Mouse (Mus musculus) intestine, embryonic 16.5 days (tissue): Measurements from ENCODE around the gene Ddn. TPM values are rescaled to one million over a fixed set of nuclear protein-coding genes. Genes with fewer than 3 reads are reported as not detected.

ENCODE experiments used
- ATAC-seq: fragments of 200-750 bp; cut with Nextera tagmentation; 2 replicates; pipeline ENCODE4 v1.8.0; 2017; ENCODE audit warnings: moderate TSS enrichment, moderate library complexity
- H3K27ac ChIP-seq: fragments of 300-500 bp; sonication (generic); 2 replicates; pipeline ENCODE4 v1.5.1; 2014; ENCODE audit warnings: mild to moderate bottlenecking, low read length
- H3K27me3 ChIP-seq: fragments of 300-500 bp; sonication (generic); replicated peaks from 2 replicates; pipeline ENCODE4 v1.6.1; 2014; ENCODE audit warnings: low read length, control low read depth, mixed read lengths; ENCODE audit not compliant: control insufficient read depth, insufficient read depth
- H3K36me3 ChIP-seq: fragments of 300-500 bp; sonication (generic); 2 replicates; pipeline ENCODE4 v1.6.1; 2014; ENCODE audit warnings: low read length, control low read depth; ENCODE audit not compliant: control insufficient read depth, insufficient read depth
- H3K4me1 ChIP-seq: fragments of 300-500 bp; sonication (generic); 2 replicates; pipeline ENCODE4 v1.6.1; 2014; ENCODE audit warnings: low read length, control low read depth, mixed read lengths; ENCODE audit not compliant: control insufficient read depth, insufficient read depth
- H3K4me2 ChIP-seq: fragments of 300-500 bp; sonication (generic); 2 replicates; pipeline ENCODE4 v1.6.1; 2014; ENCODE audit warnings: low read depth, low read length, control low read depth
- H3K4me3 ChIP-seq: fragments of 300-500 bp; sonication (generic); 2 replicates; pipeline ENCODE4 v1.5.1; 2014; ENCODE audit warnings: mild to moderate bottlenecking, low read length
- H3K9ac ChIP-seq: fragments of 300-500 bp; sonication (generic); 2 replicates; pipeline ENCODE4 v1.6.1; 2014; ENCODE audit warnings: low read depth, low read length
- H3K9me3 ChIP-seq: fragments of 300-500 bp; sonication (generic); 2 replicates; pipeline ENCODE4 v1.6.1; 2016; ENCODE audit warnings: low read length, control low read depth; ENCODE audit not compliant: control insufficient read depth
- whole genome bisulfite sequencing: fragments of 180-500 bp; shearing (Covaris S2); extraction: QIAGEN DNeasy Blood & Tissue Kit; methylation state at CpG from one replicate; pipeline ENCODE4 v1.1.7; 2014; 5-methylcytosine and 5-hydroxymethylcytosine counted together
- polyA plus RNA-seq: library from polyadenylated mRNA; unstranded; fragments of >200 nt; fragmentation: Nextera tagmentation; extraction: Ambion mirVana; gene quantifications from 2 replicates; pipeline ENCODE4 v1.2.1, GENCODE M21; 2015

Ddn gene
- polyA plus RNA-seq, 1 experiment from 2014 or later: not detected

DNA sequence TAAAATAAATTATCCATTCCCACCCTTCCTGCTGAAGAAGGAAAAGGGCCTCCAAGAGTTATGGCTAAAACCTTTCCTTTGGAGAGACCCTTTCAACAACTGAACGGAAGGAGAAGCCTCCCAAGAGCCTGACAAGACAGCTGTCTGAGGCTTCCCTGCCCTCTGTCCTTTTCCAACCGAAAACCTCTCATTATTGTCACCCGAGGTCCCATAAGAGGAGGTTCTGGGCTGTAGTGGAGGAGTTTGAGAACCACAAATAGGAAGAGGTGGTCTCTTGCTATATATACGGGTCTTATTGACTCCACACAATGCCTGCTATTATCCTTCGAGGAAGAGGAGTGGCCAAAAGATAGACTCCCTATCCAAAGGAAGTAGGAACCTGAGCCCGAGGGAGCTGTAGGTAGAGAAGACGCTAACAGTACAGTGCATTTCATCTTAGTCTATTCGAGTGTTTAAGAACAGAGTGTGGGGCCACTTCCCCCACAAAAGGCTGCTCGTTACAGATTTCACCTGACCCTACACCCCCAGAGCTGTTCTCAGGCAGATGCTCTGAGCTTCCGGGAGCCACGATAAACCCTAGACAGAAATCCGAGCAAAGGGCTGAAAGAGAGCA lies 37.4 kb downstream of the Ddn start:
- WGBS: 10% methylated on average over 12 of the region's 12 CpGs
- Histone ChIP-seq H3K4me1 (peaks cover 11% of the 10 kb centered on the region), H3K4me2 (peak overlapping the region; percentile 62), H3K9me3 (no peaks in the 10 kb centered on the region), H3K36me3 (no peaks in the 10 kb centered on the region), H3K27me3 (peaks cover 41% of the 10 kb centered on the region), H3K27ac (no peak overlapping the region), H3K4me3 (peak overlapping the region; percentile 40), H3K9ac (0 out of 2 replicates have a peak overlapping the region, but pooled peaks have one; percentile 59)
- ATAC-seq: no peak

GRCm38 (mm10) chr15:98768259-98768658 lies 41.0 kb downstream of the Ddn start:
- no peak overlapping the region for H3K9ac ChIP-seq
- no peaks in the 10 kb centered on the region for H3K36me3 ChIP-seq
- WGBS: 34% methylated on average over 5 of the region's 5 CpGs
- H3K4me2 ChIP-seq: no peak overlapping the region
- peaks cover 14% of the 10 kb centered on the region for H3K27me3 ChIP-seq
- no peak overlapping the region for H3K27ac ChIP-seq
- no peak for ATAC-seq
- H3K4me1 ChIP-seq: peaks cover 7% of the 10 kb centered on the region
- H3K9me3 ChIP-seq: no peaks in the 10 kb centered on the region
- no peak overlapping the region for H3K4me3 ChIP-seq

DNA sequence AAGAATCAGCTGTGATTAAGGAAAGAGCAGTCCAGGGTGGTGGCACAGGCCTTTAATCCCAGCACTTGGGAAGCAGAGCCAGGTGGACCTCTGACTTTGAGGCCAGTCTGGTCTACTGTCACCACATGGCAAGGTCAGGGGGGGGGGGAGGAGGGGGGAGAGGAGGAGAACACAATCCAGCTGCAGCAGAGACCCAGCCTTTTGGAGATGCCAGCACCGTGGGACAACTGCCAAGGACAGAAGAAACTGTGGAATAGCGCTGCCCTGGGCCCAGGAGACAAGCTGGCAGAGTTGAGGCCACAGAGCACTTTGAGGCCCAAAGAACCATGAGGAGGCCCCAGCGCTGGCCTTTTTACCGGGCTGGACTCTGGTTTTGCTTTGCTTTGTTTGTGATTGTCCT lies 43.4 kb downstream of the Ddn start:
- no peak for ATAC-seq
- WGBS: 71% methylated on average over 4 of the region's 4 CpGs

GRCm38 (mm10) chr15:98762670-98763529 lies 46.4 kb downstream of the Ddn start, which contains the start of gene Arf3:
Arf3 (minus strand) TSS chr15:98763214.
- Histone ChIP-seq H3K27me3 (no peaks in the 10 kb centered on the region), H3K9ac (peak within 1 kb of the TSS; percentile 96), H3K4me1 (peaks cover 12% of the 10 kb centered on the region), H3K4me2 (peak within 1 kb of the TSS; percentile 93), H3K4me3 (peak within 1 kb of the TSS; percentile 97), H3K9me3 (no peaks in the 10 kb centered on the region), H3K36me3 (peaks cover 3% of the 10 kb centered on the region; the same call in 1 of the 2 replicates), H3K27ac (peak within 1 kb of the TSS; percentile 88)
- WGBS: under 1% methylated on average over 65 of the region's 76 CpGs
- peak; percentile 93 for ATAC-seq

More for the DNA sequence above, 43.4 kb downstream of the Ddn start:
- no peak overlapping the region for H3K4me3 ChIP-seq
- H3K36me3 ChIP-seq: no peaks in the 10 kb centered on the region
- H3K27me3 ChIP-seq: peaks cover under 1% of the 10 kb centered on the region; the same call in 1 of the 2 replicates
- H3K4me2 ChIP-seq: no peak overlapping the region
- no peak overlapping the region for H3K27ac ChIP-seq
- peaks cover 12% of the 10 kb centered on the region for H3K4me1 ChIP-seq
- no peaks in the 10 kb centered on the region for H3K9me3 ChIP-seq
- no peak overlapping the region for H3K9ac ChIP-seq

GRCm38 (mm10) chr15:98762201-98762621 lies 47.1 kb downstream of the Ddn start:
- WGBS: 0% methylated on average over 21 of the region's 24 CpGs
- no peaks in the 10 kb centered on the region for H3K27me3 ChIP-seq

DNA sequence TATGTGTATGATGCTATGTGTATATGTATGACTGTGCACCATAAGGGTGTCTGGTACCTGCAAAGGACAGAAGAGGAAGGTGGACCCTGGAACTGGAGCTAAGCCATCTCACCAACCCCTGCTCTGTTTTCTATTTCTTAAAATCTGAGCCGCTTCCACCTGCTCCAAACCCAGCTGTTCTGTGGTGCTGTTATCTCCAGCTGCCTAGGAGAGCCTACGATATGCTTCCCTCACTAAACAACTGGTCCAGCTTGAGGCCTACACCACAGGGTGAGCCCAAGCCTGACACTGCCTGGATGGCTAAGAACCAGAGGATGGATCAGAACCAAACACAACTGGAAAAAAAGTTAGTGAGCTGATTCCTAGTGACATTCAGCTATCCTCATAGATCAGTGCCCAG lies 55.2 kb downstream of the Ddn start:
- H3K27me3 ChIP-seq: no peaks in the 10 kb centered on the region
- 85% methylated on average over 2 of the region's 2 CpGs for WGBS
- peaks cover 3% of the 10 kb centered on the region for H3K36me3 ChIP-seq
- no peaks in the 10 kb centered on the region for H3K9me3 ChIP-seq
- 0 out of 2 replicates have a peak, but pooled peaks cover 3% of the 10 kb centered on the region for H3K4me1 ChIP-seq
- H3K9ac ChIP-seq: no peak overlapping the region
- no peak overlapping the region for H3K4me2 ChIP-seq
- ATAC-seq: no peak
- no peak overlapping the region for H3K27ac ChIP-seq
- H3K4me3 ChIP-seq: no peak overlapping the region

More at GRCm38 (mm10) chr15:98762201-98762621, 47.1 kb downstream of the Ddn start:
- Histone ChIP-seq H3K4me3 (peak overlapping the region; percentile 97), H3K9me3 (no peaks in the 10 kb centered on the region), H3K27ac (peak overlapping the region; percentile 88), H3K9ac (peak overlapping the region; percentile 96), H3K36me3 (peaks cover 3% of the 10 kb centered on the region; the same call in 1 of the 2 replicates), H3K4me2 (peak overlapping the region; percentile 93), H3K4me1 (peaks cover 12% of the 10 kb centered on the region)
- ATAC-seq: peak; percentile 86

Other genes starting within 250 kb of the Ddn start
- 41.2 and 43.7 TPM in 2 replicates for gene Ccnt1, start 238.6 kb downstream of the Ddn start, polyA plus RNA-seq
- gene 4930415O20Rik, start 238.5 kb downstream of the Ddn start, polyA plus RNA-seq: 0.43 TPM in 1 of 2 replicates, not detected in the other
- gene Adcy6, start 199.4 kb downstream of the Ddn start, polyA plus RNA-seq: 17.1 and 18.8 TPM in 2 replicates
- gene Cacnb3, start 178.7 kb downstream of the Ddn start, polyA plus RNA-seq: 20.3 and 22.8 TPM in 2 replicates
- 15.6 and 17.6 TPM in 2 replicates for gene Ddx23, start 146.6 kb downstream of the Ddn start, polyA plus RNA-seq
- gene Rnd1, start 132.0 kb downstream of the Ddn start, polyA plus RNA-seq: 0.95 and 1.1 TPM in 2 replicates
- gene Ccdc65, start 101.3 kb downstream of the Ddn start, polyA plus RNA-seq: 0.66 and 0.70 TPM in 2 replicates
- 96.8 and 108 TPM in 2 replicates for gene Fkbp11, start 81.3 kb downstream of the Ddn start, polyA plus RNA-seq
- gene Arf3, start 46.3 kb downstream of the Ddn start, polyA plus RNA-seq: 35.4 and 40.1 TPM in 2 replicates
- gene Wnt10b, start 31.3 kb downstream of the Ddn start, polyA plus RNA-seq: 0.09 TPM in 1 of 2 replicates, not detected in the other
- gene Wnt1, start 19.6 kb downstream of the Ddn start, polyA plus RNA-seq: not detected in 2 replicates
- 92.2 and 94.6 TPM in 2 replicates for gene Prkag1, start 22.0 kb upstream of the Ddn start, polyA plus RNA-seq
- gene Kmt2d, start 61.7 kb upstream of the Ddn start, polyA plus RNA-seq: 7.7 and 7.9 TPM in 2 replicates
- 11.3 and 12.3 TPM in 2 replicates for gene Rhebl1, start 85.0 kb upstream of the Ddn start, polyA plus RNA-seq
- 0.83 and 1.6 TPM in 2 replicates for gene Dhh, start 89.0 kb upstream of the Ddn start, polyA plus RNA-seq
- gene Lmbr1l, start 108.7 kb upstream of the Ddn start, polyA plus RNA-seq: 20.4 and 23.6 TPM in 2 replicates
- gene Tuba1b, start 125.1 kb upstream of the Ddn start, polyA plus RNA-seq: 1,159 and 1,322 TPM in 2 replicates
- not detected in 2 replicates for gene Gm49450, start 144.1 kb upstream of the Ddn start, polyA plus RNA-seq
- 816 and 895 TPM in 2 replicates for gene Tuba1a, start 144.2 kb upstream of the Ddn start, polyA plus RNA-seq
- 295 and 311 TPM in 2 replicates for gene Tuba1c, start 220.4 kb upstream of the Ddn start, polyA plus RNA-seq
- gene Prph, start 245.7 kb upstream of the Ddn start, polyA plus RNA-seq: 35.0 and 38.4 TPM in 2 replicates